Mouse (Mus musculus) kidney, adult 2 months (tissue): ENCODE results near the gene Trp53bp2.

Experiments
- CTCF ChIP-seq: fragments of 200-500 bp; conservative IDR thresholded peaks from 2 replicates; pipeline ENCODE4 v1.5.1; 2011; ENCODE audit warnings: low read depth, mild to moderate bottlenecking, control low read depth, low read length, moderate library complexity, mixed read lengths; ENCODE audit not compliant: insufficient read depth, insufficient read length
- POLR2A ChIP-seq: fragments of 200-500 bp; IDR thresholded peaks from one replicate; pipeline ENCODE4 v1.6.1; 2011; ENCODE audit warnings: low read depth, low read length, control low read depth

DNA sequence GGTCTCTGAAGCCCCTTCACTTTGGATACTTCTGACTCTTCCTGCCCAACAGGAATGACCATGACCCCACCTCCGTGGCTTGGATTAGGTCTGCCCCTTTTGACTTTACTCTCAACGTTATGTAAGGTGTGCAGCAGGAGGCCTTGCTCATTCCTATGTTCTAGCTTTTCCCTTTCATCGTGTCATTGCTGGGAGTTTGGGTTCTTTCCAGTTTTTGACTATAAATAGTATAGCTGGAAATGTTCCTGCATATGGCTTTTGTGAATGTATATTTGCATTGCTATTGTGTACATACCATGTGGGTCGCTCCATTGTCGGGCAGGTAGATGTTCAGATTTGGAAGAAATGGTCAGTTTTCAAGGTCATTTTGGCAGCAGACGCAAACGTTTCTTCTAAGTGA is 30.1 kb upstream of the Trp53bp2 start:
- TF ChIP-seq CTCF = no peak
- no peak for TF ChIP-seq POLR2A
